Mouse (Mus musculus) erythroid progenitor cell, adult 5-6 weeks (primary cell): ENCODE results near the gene Ppp1r9b. TPM values are rescaled to one million over a fixed set of nuclear protein-coding genes. Genes with fewer than 3 reads are reported as not detected.

Source experiments
- ATAC-seq: replicated peaks from 2 replicates; pipeline ENCODE4 v1.8.0; 2016; ENCODE audit warnings: moderate number of reproducible peaks, mild to moderate bottlenecking, moderate TSS enrichment, inconsistent platforms; ENCODE audit not compliant: poor library complexity, low FRiP score, severe bottlenecking
- total RNA-seq, 2 experiments: library from RNA; stranded (forward) in 1 of 2; stranded (reverse) in 1 of 2; fragments of 150-400 nt in 1 of 2; fragments of 186-747, 209-891 nt in 1 of 2; gene quantifications; 2 replicates each; pipeline versions ENCODE4 v1.2.3 to v1.2.4; 2015 to 2017; ENCODE audit warnings: low replicate concordance in 2 of 2

Gene Ppp1r9b
- total RNA-seq, 2 experiments from 2014 or later = 59.5 to 125 TPM

DNA sequence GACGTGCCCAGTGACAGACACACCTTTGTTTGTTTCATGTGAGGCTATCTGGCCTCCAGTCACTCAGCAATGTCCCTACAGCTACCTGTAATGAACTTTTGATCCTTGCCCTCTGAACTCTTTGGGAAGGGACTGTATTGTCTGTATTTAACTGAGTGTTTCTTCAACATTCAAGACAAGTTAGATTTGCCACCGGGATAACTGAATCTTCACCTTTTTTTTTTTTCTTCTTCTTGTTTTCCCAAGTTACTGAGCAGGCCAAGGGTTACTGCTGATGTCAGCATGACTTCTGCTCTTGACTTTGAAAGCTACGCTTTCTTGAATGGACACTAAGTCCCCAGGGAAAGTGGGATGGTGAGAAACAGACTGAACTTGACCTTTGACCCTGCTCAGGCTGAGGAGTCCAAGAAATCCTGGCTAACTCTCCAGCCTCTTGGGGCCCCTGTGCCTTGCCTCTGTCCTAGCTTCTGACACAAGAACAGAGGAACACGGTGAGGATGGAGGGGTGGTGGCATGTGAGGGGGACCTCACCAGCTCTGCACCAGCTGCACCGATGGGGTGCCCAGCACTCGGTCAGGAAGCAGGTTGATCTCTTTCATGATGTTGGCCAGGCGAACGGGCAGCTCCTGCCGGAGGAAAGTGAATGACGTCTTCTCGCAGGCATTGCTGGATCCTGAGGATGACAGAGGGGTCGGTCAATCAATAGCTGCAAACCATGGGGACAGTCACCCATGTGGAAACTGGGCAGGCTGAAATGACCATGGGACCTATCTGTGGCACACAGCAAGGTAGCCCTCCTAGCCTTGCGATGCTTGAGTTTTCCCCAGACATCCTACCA is 48.2 kb downstream of the Ppp1r9b start:
- no peak for ATAC-seq

- ATAC-seq = no peak
Observed at GRCm38 (mm10) chr11:95039766-95040165, 48.9 kb downstream of the Ppp1r9b start.

- ATAC-seq = peak; percentile 17; the same call in 1 of the 2 replicates
Observed at GRCm38 (mm10) chr11:95040491-95041138, 49.8 kb downstream of the Ppp1r9b start.

DNA sequence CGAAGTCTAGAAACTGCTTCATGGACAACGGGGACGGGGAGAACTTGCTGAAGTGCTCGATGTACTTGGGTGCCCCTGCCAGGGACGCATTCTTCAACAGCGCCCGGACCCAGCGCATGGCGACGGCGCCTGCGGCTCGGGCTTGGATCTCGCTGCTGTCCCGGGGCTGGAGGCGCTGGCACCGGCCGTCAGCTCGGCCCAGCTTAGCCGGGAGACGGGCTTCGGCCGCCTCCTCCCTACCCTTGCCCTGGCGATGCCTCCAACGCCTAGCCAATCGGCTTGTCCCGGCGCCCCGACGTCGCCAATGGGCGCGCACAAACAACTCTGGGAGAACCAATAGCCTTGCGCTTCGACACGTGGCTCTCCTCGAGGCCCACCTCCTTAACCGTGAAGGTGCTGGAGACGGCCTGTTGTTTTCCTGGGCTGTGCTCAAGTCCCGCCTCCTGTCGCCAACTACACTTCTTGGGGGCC is 50.3 kb downstream of the Ppp1r9b start, which contains the start of gene Pdk2:
Gene Pdk2 (minus strand): TSS at position 216 of the 471 bp plus-strand sequence.
- peak; percentile 92 for ATAC-seq

DNA sequence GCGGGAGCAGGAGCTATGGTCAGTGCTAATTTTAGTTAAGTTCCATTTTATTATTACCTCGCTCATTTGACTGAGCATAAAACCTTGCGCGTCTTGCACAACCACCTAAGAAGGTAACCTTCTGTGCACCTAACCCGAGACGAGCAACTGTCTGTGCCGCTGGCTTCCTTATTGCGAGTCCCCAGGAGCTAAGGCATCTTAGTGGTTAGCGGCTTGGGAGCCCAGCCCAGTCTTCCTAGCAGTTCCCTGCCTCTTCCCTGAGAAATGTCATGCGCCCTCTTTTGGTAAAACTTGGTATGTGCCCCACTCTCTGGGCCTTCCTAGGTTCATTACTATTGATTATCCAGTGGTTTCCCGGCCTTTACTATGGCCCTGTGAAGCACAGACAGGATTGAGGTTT is 51.3 kb downstream of the Ppp1r9b start:
- ATAC-seq = peak; percentile 70

DNA sequence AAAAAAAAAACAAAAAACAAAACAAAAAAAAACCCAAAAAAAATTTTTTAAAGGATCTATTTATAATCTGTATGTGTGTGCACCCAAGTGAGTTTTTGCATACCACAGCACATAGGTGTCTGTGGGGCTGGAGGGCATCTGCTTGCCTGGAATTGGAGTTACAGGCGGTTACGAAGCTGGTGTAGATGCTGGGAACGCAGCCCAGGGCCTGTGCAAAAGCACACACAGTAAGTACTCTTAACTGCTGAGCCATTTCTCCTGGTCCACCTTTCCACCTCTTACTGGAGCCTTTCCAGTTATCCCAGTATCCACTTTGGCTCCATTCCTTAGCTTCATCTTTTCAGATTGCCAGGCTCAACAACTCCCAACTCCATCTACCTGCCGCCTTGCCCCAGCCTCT is 52.2 kb downstream of the Ppp1r9b start:
- no peak for ATAC-seq

DNA sequence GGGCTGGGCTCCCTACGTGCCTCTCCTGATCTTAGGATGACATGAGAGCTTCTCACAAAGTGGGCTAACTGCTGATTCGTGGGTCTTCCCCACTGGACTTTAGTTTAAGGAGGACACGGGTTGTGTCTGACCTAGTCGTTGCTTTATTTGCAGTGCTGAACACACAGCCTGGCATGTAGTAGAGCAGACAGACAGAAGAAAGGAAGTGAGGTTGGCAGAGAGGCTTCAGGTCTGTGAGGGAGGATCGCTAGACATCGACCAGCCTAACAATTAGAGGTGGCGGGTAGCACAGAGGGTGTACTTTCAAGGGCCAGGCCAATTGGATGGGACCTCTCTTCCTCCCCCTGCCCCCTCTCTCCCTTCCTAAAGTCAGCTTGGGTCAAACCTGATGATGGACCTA is 52.8 kb downstream of the Ppp1r9b start:
- ATAC-seq = no peak

DNA sequence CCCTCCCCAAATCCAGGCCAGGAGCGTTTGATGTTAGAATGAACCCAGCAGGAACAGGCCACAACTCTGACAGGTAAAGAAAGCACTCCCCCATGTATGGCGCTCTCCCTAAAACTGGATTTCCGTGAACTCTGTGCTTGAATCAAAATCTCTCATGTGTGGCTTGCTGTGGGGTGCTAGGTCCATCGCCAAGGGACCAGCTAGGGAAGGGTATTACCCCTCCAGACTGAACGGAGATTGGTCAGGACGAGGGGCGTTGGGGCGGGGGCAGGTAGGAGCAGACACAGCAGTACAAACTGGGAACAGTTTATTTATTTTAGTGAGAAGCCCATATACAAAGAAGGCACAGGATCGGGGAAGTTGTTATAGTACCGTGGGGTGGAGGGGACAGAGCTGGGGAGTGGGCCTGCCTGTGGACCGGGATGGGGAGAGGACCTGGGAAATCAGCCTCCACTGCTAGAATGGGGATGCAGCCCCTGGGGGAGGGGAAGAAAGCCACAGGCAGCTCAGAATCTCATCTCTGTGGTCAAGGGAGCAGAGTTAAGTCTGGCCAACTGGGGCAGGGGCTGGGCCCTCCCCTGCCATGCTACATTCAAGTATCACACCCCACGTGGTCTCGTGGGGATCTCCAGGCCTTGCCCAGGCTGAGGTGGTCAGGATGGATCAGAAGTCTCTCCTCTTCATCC is 53.5 kb downstream of the Ppp1r9b start:
- no peak for ATAC-seq

- peak; percentile 64 for ATAC-seq
Observed at GRCm38 (mm10) chr11:95046980-95047680, 56.3 kb downstream of the Ppp1r9b start.

DNA sequence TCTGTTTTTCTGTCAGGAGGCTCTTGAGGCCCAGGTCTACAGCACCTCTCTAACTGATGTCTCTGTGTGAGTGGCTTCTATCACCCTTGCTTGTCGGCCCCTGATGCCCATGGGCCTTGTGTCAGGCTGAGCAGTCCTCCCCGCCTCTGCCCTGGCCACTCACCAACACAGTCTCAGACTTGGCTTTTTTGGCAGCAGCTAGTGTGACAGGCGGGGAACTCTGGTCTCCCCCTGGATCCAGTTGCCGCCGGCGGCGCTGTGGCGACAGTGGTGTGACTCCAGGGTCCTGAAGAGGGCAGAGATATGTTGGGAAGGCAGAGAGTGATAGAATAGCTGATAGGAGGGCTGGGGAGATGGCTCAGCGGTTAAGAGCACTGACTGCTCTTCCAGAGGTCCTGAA is 62.2 kb downstream of the Ppp1r9b start:
- no peak for ATAC-seq

Other genes starting within 250 kb of the Ppp1r9b start
- gene Cdc34b, start 249.3 kb upstream of the Ppp1r9b start, total RNA-seq (2015; ENCODE audit: low replicate concordance) = not detected in 2 replicates
- 0.15 TPM in 1 of 2 replicates, not detected in the other for gene Cdc34b, start 249.3 kb upstream of the Ppp1r9b start, total RNA-seq (2017; ENCODE audit: low replicate concordance)
- gene Tmem92, start 208.3 kb upstream of the Ppp1r9b start, total RNA-seq (2015; ENCODE audit: low replicate concordance) = not detected in 2 replicates
- not detected in 2 replicates for gene Tmem92, start 208.3 kb upstream of the Ppp1r9b start, total RNA-seq (2017; ENCODE audit: low replicate concordance)
- gene Col1a1, start 54.8 kb upstream of the Ppp1r9b start, total RNA-seq (2015; ENCODE audit: low replicate concordance) = 1.4 and 2.1 TPM in 2 replicates
- gene Col1a1, start 54.8 kb upstream of the Ppp1r9b start, total RNA-seq (2017; ENCODE audit: low replicate concordance) = 0.90 and 1.9 TPM in 2 replicates
- not detected in 2 replicates for gene Hils1, start 23.4 kb upstream of the Ppp1r9b start, total RNA-seq (2015; ENCODE audit: low replicate concordance)
- not detected in 2 replicates for gene Hils1, start 23.4 kb upstream of the Ppp1r9b start, total RNA-seq (2017; ENCODE audit: low replicate concordance)
- gene Sgca, start 14.7 kb upstream of the Ppp1r9b start, total RNA-seq (2015; ENCODE audit: low replicate concordance) = not detected in 2 replicates
- not detected in 2 replicates for gene Sgca, start 14.7 kb upstream of the Ppp1r9b start, total RNA-seq (2017; ENCODE audit: low replicate concordance)
- 103 TPM in 2 replicates for gene Samd14, start 18.8 kb downstream of the Ppp1r9b start, total RNA-seq (2015; ENCODE audit: low replicate concordance)
- 98.7 and 99.2 TPM in 2 replicates for gene Samd14, start 18.8 kb downstream of the Ppp1r9b start, total RNA-seq (2017; ENCODE audit: low replicate concordance)
- gene Pdk2, start 50.3 kb downstream of the Ppp1r9b start, total RNA-seq (2015; ENCODE audit: low replicate concordance) = 8.3 and 8.4 TPM in 2 replicates
- gene Pdk2, start 50.3 kb downstream of the Ppp1r9b start, total RNA-seq (2017; ENCODE audit: low replicate concordance) = 2.3 and 3.2 TPM in 2 replicates
- gene Itga3, start 85.8 kb downstream of the Ppp1r9b start, total RNA-seq (2015; ENCODE audit: low replicate concordance) = not detected in 2 replicates
- gene Itga3, start 85.8 kb downstream of the Ppp1r9b start, total RNA-seq (2017; ENCODE audit: low replicate concordance) = 0.13 TPM in 1 of 2 replicates, not detected in the other
- not detected in 2 replicates for gene Dlx3, start 129.1 kb downstream of the Ppp1r9b start, total RNA-seq (2015; ENCODE audit: low replicate concordance)
- not detected in 2 replicates for gene Dlx3, start 129.1 kb downstream of the Ppp1r9b start, total RNA-seq (2017; ENCODE audit: low replicate concordance)
- not detected in 2 replicates for gene Dlx4, start 155.2 kb downstream of the Ppp1r9b start, total RNA-seq (2015; ENCODE audit: low replicate concordance)
- not detected in 2 replicates for gene Dlx4, start 155.2 kb downstream of the Ppp1r9b start, total RNA-seq (2017; ENCODE audit: low replicate concordance)